Mouse (Mus musculus) neutrophil, adult 83 days (primary cell): ENCODE data around the gene Sp6. TPM values are rescaled to one million over a fixed set of nuclear protein-coding genes. Genes with fewer than 3 reads are reported as not detected.

Experiments
- total RNA-seq, 2 experiments: library from RNA; stranded (reverse); gene quantifications; one replicate each; pipeline ENCODE4 v1.2.4; 2023

Gene Sp6
- under 1 TPM in 1 of 2 experiments, not detected in 1; 0.13 TPM for total RNA-seq

DNA sequence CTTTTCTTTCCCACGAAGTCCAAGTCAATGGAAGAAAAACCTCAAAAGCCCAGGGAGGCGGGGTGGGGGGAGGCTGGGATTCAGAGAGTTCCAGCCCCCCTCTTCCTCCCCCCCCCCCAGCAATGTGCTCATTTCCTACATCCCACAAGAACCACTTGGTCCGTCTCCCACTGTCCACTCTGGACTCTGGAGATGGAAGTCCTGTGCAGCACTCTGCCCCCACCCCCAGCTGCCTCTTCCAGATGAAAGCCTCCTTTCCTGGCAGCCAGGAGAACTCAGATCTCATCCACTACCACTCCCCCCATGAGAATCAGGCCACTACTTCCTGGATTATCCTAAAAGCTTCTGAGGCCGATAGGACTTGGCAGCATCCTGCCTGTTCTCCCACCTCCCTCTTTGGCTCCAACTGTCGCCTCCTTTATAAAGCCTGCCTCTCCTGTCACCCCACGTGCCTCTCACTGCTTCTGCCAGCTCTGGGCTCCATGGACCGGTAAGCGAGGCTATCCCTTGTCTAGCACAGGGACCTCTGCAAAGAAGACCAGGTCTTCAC, at the start of gene Sp6:
Gene Sp6, plus strand, starts transcription at position 274 of the 550 bp plus-strand sequence.

DNA sequence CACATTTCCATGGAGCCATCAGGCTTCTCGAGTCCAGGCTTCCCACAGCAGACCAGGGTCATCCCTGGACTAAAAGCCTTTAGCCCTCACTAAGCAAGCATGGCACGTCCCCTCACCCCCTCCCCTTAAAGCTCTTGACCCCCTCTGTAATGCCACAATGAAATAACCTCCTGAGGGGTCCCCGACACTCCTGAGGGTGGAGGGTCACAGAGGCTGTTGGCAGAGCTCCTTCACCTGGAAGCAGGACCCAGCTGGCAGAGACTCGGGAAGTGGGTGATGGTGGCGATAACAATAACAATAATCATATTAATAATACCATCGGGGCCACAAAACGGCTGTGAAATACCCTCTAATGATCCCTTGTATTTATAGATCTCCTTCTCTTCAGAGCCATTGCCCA, 30.3 kb upstream of the Sp6 start, which contains the start of gene Sp2:
Gene Sp2, minus strand, starts transcription at position 101 of the 400 bp plus-strand sequence.

DNA sequence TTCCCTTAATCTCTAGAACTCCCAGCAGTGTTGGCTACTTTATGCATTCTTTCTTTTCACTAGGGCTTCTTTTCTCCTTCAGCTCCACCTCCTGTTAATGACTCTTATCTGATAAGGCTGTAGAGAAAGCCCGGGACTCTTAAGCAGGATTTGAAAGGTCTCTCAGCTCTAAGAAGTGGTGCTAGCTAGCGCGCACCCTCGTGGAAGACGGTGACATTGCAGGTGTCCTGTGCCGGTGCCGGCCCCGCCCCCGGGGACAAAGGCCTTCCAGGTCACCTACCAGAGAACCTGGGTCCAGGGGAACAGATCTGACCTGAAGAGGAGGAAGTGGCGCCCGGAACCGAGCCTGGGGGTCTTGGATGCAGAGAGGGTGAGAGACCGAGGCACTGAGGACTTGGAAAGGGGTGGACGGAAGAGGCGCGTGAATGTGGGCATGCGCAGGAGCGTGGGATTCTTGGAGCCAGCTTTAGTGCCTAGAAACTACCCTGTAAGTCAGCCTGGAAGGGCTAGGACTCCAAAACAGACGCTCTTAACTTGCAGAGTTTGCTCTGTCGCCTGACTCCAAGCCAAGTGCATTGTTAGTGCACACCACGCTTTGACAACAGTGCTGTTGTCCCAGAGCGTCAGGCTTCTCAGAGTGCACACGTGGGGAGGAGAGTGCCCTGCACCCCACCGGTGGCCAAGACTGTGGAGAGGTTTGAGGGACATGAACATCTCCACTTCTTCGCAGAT, 16.7 kb downstream of the Sp6 start, which contains the start of gene Scrn2:
Gene Scrn2, plus strand, starts transcription at position 253 of the 732 bp plus-strand sequence.

DNA sequence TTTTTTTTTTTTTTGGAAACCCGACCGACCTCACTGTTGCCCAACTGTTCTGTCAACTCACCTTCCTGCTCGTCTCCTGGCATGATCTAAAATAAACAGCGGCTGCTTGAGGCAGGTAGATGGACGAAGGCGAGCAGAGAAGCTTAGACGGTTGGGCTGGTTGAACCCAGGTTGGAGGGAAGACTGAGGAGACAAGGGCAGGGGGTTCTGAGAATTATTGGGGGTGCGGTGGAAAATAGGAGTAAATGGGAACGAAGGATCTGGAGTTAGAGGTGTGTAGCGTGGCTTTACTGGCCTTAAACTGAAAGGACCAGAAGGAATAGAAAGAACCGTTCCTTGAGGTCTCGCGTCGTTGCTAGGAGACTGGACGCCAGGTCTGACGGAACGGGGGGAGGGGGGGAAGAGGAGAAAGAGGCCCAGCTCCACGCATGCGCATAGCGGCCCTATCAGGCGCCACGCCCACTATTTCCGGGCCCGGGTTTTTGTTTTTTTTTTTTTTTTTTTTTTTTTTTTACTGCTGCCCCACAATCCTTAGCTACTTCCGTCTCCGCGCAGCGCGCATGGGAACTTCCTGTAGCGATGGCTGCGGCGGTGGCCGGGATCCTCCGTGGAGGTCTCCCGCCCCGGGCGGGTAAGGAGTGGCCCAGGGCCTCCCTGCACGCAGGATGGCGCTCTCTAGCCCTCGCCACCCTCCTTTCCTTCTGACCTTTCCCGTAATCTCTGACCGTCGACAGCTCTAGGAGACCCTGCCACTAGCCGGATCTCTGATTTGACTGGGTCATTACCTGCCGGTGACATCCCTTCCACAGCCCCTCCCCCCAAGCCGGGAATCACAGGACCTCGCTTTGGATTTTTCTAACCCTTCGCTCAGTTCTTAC, 28.1 kb downstream of the Sp6 start, which contains the start of the genes Lrrc46 and Mrpl10:
Gene Lrrc46, minus strand, starts transcription at position 386 of the 878 bp plus-strand sequence.
Gene Mrpl10, plus strand, starts transcription at position 539 of the 878 bp plus-strand sequence.

DNA sequence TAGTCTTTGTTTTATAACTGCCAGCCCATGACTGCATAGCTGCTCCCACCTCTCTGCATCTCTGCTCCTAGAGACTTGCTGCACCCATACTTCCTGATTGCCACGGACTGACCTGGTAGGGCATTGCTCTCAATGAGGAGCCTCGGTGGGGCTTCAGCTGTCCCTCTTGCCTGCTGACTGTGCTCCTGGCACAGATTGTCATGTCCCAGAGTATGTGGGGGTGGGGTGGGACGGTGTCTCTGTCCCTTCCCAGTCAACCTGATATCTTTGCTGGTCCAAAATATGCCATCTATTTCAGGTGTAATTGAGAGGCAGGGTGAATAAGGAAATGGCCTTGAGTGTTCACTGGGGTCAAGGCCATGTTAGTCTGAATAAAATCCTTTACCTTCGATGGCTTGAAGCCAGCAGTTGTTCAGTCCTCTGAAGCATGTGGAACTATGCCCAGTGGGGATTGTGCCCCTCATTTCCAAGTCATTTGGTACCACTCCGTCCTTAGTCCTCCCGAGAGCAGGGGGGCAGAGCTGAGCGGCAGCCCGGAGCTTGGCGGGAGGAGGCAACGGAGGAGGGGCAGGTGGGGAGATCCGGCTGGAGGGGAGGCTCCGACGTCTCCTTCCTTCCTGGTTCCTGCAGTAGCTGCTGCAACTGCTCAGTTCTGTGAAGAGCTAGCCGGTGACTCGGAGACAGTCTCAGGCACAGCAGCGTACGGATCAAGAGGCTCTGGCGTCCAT, 37.2 kb downstream of the Sp6 start, which contains the start of gene Osbpl7:
Gene Osbpl7, plus strand, starts transcription at position 413 of the 728 bp plus-strand sequence.

Other genes starting within 250 kb of the Sp6 start
- 10 to 100 TPM; 39.5 to 43.3 TPM for gene Snx11, start 235.8 kb upstream of the Sp6 start, total RNA-seq
- gene Cbx1, start 224.3 kb upstream of the Sp6 start, total RNA-seq: 10 to 100 TPM; 36.8 to 37.3 TPM
- 10 to 100 TPM; 40.3 to 46.2 TPM for gene Nfe2l1, start 183.4 kb upstream of the Sp6 start, total RNA-seq
- gene Copz2, start 163.5 kb upstream of the Sp6 start, total RNA-seq: 1 to 10 TPM in 1 of 2 experiments, under 1 TPM in 1; 0.37 to 1.7 TPM
- 10 to 100 TPM; 40.4 to 40.6 TPM for gene Cdk5rap3, start 96.9 kb upstream of the Sp6 start, total RNA-seq
- gene Prr15l, start 85.3 kb upstream of the Sp6 start, total RNA-seq: under 1 TPM in 1 of 2 experiments, not detected in 1; 0.22 TPM
- gene Pnpo, start 69.4 kb upstream of the Sp6 start, total RNA-seq: 10 to 100 TPM; 13.3 to 14.2 TPM
- 10 to 100 TPM; 34.4 to 34.8 TPM for gene Sp2, start 30.4 kb upstream of the Sp6 start, total RNA-seq
- gene Scrn2, start 16.5 kb downstream of the Sp6 start, total RNA-seq: 1 to 10 TPM; 2.3 to 2.5 TPM
- gene Lrrc46, start 28.0 kb downstream of the Sp6 start, total RNA-seq: under 1 TPM; 0.68 to 0.90 TPM
- gene Mrpl10, start 28.2 kb downstream of the Sp6 start, total RNA-seq: 10 to 100 TPM; 42.0 to 46.7 TPM
- 10 to 100 TPM; 21.7 to 24.6 TPM for gene Osbpl7, start 37.2 kb downstream of the Sp6 start, total RNA-seq
- gene Tbx21, start 101.9 kb downstream of the Sp6 start, total RNA-seq: not detected
- gene Tbkbp1, start 138.1 kb downstream of the Sp6 start, total RNA-seq: 10 to 100 TPM; 42.9 to 43.5 TPM
- 10 to 100 TPM; 95.6 to 95.7 TPM for gene Kpnb1, start 174.5 kb downstream of the Sp6 start, total RNA-seq